Mouse (Mus musculus): ENCODE data around the gene Cyp4b1.
"Not testable (repeated sequence)": the region's sequence is repeated elsewhere in the genome, so short reads cannot be mapped to it uniquely, and the experiment has no call there.

Gene Cyp4b1

DNA sequence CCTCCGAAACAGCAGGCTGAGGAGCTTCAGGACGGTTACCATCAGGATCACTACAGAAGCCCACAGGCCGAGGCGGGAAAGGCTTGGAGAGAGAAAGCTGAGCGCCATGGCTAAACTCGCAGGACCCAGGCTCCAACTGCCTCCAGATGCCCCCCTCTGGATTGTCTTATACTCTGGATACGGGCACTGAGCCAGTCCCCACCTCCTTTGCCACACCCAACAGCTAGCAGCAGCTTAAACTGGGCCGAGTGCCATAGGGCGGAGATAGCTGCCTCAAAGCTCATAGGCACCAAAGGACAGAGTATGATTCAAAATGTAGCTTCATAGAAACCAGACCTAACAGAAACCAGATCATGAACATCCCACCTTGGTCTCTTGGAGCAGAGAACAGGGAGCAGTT, at the start of gene Cyp4b1:
Gene Cyp4b1 (minus strand): TSS at position 144 of the 400 bp plus-strand sequence.
- no peak for DNase-seq

DNA sequence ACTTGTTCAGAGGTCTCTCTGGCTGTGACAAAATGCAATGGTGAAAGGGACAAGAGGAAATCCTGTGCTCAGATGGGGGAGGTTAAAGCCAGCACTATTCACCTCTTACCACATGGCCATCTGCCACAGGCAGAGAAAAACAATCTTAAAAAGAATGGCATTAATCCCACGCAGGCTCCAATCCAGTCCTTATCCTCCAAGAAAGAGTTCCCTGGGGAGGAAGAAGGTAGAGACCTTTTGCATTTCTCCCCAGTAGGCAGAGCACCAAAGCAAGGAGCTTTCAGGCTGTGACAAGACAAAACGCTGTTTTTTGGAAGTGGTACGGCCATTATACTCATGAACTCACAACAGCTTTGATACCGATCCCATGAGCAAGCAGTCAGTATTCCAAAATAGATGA, 38.8 kb upstream of the Cyp4b1 start:
- DNase-seq = no peak

DNA sequence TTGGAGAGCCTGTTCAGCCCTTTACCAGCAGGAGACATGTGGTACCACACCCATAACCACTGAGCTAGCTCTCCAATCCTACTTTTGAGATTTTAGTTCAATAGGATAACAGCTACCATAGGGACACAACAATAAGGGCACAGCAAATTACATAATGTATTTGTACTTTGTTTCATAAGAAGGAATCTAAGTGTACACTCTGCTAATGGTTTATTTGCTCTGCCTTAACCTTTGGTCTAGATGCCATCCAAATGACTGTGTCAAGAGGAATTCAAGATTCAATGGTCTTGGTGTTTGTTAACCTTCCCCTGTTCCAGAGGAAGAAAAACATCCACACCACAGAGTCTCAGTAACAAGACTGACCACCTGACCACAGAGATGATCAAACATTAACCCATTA, 11.7 kb upstream of the Cyp4b1 start:
- no peak for DNase-seq

DNA sequence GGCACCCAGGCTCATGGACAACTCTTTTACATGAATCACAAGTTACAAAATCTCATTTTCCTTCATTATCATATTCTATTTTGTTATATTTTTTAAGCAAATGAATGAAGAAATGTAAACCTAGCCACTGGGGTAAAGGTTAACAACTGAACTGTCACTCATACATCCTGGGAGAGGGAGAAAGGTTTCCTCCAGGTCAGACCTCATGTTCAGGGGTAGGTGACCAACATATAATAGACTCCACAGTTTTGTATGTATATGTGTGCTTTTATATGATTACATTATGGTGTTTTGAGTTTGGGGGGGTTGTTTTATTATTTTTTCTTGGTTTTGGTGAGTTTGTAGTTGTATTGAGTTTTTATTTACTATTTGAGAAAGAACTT, 10.3 kb upstream of the Cyp4b1 start:
- DNase-seq = no peak

DNA sequence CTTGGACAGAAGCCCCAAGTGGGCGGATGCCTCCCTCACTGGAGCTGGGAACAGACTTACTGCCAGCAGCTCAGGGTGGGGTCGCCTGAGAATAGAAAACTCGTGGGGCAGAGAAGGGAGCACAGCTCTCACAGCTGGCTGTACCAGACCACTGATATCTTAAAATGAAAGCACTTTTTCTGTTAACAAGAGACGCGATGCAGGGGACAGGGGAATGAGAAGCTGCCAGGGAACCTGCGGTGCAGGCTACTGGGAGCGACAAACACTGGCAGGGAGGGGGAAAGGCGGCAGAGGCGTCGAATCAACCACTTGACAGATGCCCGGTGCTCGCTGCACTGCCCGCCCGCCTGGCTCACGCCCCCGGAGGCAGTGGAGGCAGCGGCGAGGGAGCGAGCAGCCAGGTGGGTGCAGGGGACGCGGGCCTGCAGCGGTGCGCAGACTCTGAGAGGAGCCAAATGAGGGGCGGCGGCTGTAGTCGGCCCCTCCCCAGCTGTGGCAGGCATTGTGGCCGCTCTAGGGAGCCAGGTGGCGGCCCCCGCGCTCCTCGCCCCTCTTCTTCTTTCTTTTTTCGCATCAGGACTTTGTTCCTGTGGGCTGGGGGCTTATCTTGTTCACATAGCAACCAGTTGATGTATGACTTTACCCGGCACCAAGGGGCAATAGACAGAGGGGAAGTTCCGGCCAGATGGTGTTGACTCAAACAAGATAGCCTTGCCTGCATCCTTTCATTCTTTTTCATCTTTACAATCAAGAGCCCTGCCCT, 9.8 kb upstream of the Cyp4b1 start:
- no peak for DNase-seq

DNA sequence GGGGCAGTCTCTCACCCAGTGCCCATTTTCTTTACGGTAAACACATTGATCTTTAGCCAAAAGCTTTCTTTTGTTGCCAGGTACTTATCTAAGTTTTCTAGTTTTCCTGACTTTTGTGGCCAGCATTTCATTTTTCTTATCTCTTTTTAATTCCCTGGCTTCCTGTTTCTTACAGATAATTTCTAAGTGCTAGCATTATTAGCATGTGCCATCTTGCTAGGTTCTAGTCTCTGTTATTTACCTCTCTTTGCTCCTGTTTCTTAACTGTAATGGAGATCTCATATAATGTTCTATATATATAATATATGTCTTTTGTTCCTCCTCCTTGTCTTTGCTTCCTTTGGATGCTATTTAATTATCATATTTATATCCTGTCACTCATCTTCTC, 9.0 kb upstream of the Cyp4b1 start:
- not testable (repeated sequence) for DNase-seq

DNA sequence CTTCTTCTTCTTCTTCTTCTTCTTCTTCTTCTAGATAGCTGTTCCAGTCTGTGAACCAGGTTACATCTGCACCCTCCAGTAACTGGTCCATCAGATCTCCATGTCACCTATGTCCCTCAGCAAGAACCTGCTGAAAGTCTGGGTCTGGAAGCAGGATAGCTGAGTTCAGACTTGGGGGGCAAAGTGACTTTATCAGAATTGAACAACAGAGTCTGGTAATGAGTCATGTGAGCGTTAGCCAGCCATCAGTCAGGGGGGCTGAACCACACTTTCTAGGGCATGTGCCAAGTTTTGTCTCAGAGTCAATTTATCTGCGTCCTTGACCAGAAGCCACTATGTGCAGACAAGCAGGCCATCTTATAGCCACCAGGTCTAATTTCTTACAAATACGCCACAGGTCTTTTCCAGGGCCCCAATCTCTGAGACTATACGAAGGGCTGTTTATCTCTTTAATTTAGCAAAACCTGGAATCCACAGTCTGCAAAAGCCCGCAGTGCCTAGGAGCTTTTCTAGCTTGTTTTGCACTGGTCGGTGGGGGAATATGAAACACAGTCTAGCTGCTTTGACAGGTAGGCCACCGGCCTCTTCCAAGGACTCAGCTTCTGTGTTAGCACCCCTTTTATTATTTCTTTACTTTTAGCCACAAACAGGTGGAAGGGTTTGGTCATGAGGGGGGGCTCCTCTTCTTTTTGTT, 8.5 kb upstream of the Cyp4b1 start:
- not testable (repeated sequence) for DNase-seq

DNA sequence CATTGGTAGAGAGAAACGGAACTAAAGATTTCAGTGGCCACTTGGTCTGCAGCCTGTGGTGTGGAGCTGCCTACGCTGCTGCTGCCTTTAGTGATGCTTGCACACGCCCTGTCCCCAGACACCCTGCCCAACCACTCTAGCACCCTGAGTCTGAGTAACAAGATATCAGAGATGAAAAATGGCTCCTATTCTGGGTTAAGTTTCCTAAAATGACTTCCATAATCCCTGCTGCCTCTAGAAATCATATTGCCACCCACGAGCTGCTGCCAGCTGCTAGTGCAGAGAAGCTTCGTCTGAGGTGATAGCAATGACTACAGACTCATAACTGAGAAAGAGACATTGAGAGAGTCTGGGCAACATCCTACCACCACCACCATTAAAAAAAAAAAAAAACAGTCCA, 3.3 kb upstream of the Cyp4b1 start:
- no peak for DNase-seq

DNA sequence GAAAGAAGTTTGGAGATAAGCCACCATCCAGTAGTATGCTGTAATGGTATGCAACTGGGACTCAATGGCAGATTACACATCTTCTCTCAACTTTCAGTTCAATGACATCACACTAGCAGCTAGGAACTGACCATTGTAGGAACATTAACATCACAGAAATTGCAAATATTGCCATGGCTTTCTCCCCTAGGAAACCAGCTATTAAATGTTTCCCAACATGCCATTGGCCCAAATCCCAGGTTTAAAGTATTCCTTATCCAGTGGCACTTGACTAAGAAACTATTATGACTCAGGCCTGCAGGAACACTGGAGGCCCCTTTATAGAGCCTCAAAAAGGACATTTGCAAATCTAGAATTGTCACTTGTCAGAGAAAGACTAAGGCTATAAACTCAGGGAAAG, 1.8 kb upstream of the Cyp4b1 start:
- no peak for DNase-seq

DNA sequence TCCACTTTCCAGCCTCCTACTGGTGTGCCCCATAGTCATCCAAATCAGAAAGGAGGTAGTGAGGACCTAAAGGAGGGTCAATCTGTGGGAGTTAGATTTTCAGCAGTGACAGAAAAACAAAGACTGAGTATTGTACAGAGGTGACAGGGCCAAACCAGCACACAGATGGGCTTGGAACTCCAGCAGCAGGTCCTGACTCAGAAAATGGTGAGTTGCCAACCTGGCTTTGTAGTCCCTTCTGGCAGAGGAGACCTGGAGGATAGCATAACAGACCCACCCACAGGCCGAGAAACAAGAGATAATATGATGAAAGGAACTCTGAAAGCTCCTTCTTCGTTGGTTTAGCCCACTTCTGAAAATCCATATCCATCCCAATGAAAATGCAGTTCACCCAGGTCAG, 1.2 kb upstream of the Cyp4b1 start:
- no peak for DNase-seq

DNA sequence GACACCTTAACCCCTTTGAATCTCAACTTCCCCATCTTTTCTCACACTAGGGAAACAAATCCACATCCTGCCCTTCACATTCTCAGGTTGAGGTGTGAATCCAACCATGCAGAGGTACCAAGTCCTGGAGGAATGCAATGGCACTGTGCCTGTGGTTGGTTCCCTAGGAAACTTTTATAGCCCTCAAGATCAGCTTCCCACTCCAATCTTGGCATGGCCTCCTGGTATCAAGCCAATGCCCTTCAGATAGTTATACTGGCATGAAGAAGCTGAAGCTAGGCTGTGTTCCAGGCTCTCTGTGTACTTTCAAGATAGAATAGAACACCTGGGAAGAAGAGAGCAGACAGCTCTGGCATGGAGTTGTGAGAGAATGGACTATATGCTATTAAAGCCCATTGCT, 2.2 kb downstream of the Cyp4b1 start:
- no peak for DNase-seq

DNA sequence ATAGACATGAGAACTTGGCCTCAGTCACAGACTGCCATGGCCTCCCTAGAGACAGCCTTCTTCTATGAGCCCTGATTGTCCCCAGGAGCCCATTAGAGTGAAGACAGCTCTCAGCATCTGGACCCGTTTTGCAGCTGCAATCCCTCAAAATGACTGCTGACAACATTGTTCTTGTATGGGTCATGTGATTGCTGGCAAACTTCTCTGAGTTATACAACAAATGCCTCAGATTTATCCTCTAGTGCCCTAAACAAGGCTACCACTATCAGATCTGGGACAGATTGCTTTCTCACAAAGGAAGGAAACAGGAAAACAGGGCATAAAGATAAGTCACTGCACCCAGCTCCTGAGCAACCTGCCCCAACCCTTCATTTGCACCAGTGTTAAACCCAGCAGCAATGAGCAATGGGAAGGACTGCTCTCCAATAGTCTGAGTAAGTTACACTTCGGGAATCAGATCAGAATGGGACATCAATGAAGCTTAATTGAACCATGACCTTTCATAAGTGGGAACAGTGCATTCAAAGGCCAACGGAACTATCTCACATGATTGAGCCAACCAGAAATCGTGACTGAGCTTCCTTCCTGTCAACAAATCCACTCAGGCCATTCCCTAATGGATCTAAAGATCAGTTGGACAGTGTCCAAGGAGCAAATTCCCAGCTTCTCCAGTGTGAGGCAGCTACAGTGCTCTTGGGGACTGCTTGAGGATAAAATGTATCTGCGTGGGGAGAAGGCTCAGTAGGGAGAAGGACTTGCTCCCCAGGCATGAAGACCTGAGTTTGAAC, 4.4 kb downstream of the Cyp4b1 start:
- no peak for DNase-seq

DNA sequence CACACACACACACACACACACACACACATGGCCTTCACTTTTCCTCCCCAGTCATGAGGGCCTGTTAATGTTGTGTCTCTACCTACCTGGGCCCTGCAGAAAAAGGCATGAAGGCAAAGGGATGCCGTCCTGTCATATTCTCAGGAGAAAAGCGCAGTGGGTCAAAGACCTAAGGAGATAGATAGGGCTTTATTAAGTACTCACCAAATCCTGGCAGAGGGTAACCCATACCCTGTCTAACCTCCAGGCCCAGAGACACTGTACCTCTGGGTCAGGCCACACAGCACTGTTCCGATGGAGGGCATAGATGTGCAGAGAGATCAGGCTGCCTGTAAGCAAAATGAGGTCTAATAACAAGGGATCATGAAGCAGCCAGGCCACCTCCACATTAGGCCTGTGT, 22.0 kb downstream of the Cyp4b1 start:
- DNase-seq = not testable (repeated sequence)

DNA sequence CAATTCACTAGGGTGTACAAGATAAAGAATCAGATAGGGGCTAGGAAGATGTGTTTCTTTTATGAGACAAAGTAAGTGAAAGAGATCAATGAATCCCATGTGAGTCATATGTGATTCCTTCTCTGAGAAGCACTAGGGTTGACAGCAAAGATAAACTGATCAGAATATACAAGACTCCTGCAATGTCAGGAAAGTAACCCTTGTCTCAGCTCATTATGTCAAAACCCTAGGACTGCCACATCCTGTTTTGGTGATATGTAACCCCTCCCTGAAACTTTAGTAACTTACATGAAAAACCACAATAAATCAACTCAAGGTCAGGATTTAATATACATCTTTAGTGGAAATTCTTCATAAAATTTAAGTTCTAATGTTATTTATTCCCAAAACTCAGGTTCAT, 33.5 kb downstream of the Cyp4b1 start:
- no peak for DNase-seq

DNA sequence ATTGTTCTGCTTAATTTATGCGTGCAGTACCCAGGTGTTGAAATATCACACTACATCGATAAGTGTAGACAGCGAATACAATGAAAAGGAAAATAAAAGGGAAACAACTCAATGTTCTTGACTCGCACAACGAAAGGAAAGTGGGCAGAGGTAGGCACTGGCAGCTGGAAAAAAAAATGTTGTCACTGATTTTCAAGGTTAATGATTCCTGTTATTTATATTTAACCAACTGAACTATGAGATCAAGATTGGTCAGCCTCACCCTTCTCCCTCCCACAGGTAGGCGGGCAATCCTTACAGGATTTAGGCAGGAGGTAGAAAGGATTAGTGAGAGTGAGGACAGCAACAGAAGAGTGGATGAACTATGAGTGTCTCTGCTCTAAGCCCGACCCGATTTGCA, 46.9 kb downstream of the Cyp4b1 start, which contains the start of gene Cyp4a32:
Gene Cyp4a32 (plus strand): TSS at position 359 of the 400 bp plus-strand sequence.
- not testable (repeated sequence) for DNase-seq

DNA sequence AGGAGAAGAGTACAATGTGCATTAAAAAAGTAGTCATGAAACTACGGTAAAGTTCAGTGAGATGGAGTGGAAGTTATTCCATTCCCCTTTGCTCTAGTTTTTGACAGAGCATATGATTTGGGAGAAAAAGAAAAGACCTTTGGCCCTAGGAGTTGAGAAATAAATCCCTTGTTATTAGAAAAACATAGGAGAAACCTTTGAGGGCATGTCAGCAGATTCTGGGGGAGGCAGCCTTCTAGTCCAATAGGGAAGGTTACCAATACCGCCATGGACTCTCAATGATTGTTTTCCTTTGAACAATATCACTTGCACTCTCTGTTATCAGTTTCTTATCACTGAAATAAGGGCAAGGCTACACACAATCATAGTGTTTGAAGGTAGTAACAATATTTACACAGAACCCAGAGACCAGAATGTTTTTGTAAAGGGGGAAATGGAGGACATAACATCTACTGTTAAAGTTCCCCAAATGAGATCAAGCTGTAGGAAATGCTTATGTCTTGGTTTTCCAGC, 50.6 kb downstream of the Cyp4b1 start:
- DNase-seq = no peak

DNA sequence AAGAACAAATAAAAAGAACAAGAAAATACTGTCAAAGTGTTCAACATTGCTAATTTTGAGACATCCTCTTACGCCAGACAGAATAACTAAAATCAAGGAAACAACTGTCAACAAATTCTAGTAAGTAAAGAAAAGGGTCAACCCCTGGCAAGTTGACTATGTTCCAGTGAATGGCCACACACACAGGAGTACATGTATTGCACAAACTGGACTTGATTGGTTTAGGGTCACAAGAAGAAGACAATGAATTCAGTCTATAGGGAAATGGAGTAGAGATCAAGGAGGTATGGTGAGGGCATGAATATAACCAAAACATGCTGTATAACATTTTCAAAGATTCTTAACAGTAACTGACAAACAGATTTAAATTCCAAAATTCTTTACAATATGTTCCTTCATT, 51.2 kb downstream of the Cyp4b1 start:
- no peak for DNase-seq

DNA sequence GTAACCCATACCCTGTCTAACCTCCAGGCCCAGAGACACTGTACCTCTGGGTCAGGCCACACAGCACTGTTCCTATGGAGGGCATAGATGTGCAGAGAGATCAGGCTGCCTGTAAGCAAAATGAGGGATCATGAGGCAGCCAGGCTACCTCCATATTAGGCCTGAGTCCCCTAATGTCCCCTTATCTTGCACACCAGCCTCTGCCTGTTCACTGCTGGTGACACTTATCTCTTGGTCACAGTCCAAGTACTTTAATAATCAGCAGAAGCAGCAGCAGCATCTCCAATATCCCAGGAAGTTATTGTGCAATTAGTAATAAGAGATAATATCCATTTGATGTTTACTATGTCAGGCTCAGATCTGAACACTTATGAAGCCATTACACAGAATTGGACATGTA, 64.5 kb downstream of the Cyp4b1 start:
- DNase-seq = no peak

DNA sequence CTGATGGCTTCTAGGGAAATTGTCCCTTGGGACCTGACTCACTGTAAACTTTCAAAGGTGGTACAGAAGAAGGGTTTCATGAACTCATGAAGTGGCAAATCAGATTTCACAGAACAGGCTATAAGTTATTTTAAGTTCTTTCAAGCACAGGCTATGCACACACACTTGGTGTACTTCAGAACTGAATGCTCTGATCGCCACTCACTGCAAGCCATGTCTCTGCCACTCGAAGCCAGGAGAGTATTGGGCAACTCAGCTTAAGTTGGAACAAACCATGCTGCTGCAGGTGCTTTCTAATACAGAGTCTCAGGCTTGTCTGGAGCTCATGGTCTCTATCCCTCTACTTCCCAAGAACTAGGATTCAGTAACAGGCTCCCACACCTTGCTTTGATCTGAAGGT, 71.7 kb downstream of the Cyp4b1 start:
- DNase-seq = no peak

DNA sequence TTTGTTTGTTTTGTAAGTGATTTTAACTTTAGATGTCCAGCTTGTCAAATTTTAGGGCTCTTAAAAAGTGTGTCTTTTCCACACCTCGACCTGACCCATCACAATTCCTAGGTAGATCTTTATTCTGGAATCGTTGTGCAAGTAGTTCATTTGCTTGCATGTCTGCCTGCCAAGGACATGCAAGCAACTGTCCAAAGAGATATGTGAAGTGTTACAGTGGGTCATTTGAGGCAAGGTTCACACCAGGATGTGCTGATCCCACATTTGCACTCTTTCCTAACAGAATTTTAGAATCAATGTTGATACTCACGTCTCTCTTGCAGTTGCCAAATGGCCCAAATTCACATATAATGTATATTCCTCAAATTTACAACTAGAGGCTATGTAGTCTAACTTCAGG, 72.3 kb downstream of the Cyp4b1 start:
- no peak for DNase-seq
